Mouse (Mus musculus): ENCODE results near the gene Mamld1. TPM values are rescaled to one million over a fixed set of nuclear protein-coding genes. Genes with fewer than 3 reads are reported as not detected.

Gene Mamld1
- polyA plus RNA-seq, 1 experiment = 0.80 TPM

GRCm38 (mm10) chrX:71106392-71106791 lies 56.3 kb downstream of the Mamld1 start:
- Histone ChIP-seq H3K27me3 (ENCODE audit: control insufficient read depth, insufficient read depth, low read length) (no peaks in the 10 kb centered on the region), H3K4me1 (ENCODE audit: control insufficient read depth, insufficient read depth, insufficient read length, low read length) (peaks cover 2% of the 10 kb centered on the region; the same call in 1 of the 2 replicates), H3K4me3 (ENCODE audit: low read depth, low read length) (no peak overlapping the region), H3K27ac (ENCODE audit: insufficient read depth, low read depth, low read length) (no peak overlapping the region), H3K36me3 (ENCODE audit: control insufficient read depth, insufficient read depth, low read length) (no peaks in the 10 kb centered on the region)
- WGBS = 78% methylated on average over 4 of the region's 4 CpGs
- TF ChIP-seq POLR2A (IDR thresholded peaks at IDR 0.05; ENCODE audit: low read depth, low read length) = no peak
- TF ChIP-seq CTCF (IDR thresholded peaks at IDR 0.05; ENCODE audit: extremely low read depth, insufficient read length, insufficient replicate concordance, low read depth, low read length) = no peak

- H3K27me3 ChIP-seq (ENCODE audit: control insufficient read depth, insufficient read depth, low read length) = no peaks in the 10 kb centered on the region
- TF ChIP-seq POLR2A (IDR thresholded peaks at IDR 0.05; ENCODE audit: low read depth, low read length) = no peak
- TF ChIP-seq CTCF (IDR thresholded peaks at IDR 0.05; ENCODE audit: extremely low read depth, insufficient read length, insufficient replicate concordance, low read depth, low read length) = no peak
- no peak overlapping the region for H3K4me3 ChIP-seq (ENCODE audit: low read depth, low read length)
- WGBS = 85% methylated on average over 4 of the region's 4 CpGs
- H3K4me1 ChIP-seq (ENCODE audit: control insufficient read depth, insufficient read depth, insufficient read length, low read length) = peaks cover 2% of the 10 kb centered on the region; the same call in 1 of the 2 replicates
- no peak overlapping the region for H3K27ac ChIP-seq (ENCODE audit: insufficient read depth, low read depth, low read length)
- no peaks in the 10 kb centered on the region for H3K36me3 ChIP-seq (ENCODE audit: control insufficient read depth, insufficient read depth, low read length)
These were observed 58.1 kb downstream of the Mamld1 start for GRCm38 (mm10) chrX:71108056-71108735.

- no peaks in the 10 kb centered on the region for H3K36me3 ChIP-seq (ENCODE audit: control insufficient read depth, insufficient read depth, low read length)
- no peak for TF ChIP-seq POLR2A (IDR thresholded peaks at IDR 0.05; ENCODE audit: low read depth, low read length)
- no peak for TF ChIP-seq CTCF (IDR thresholded peaks at IDR 0.05; ENCODE audit: extremely low read depth, insufficient read length, insufficient replicate concordance, low read depth, low read length)
- peaks cover 2% of the 10 kb centered on the region; the same call in 1 of the 2 replicates for H3K4me1 ChIP-seq (ENCODE audit: control insufficient read depth, insufficient read depth, insufficient read length, low read length)
- H3K4me3 ChIP-seq (ENCODE audit: low read depth, low read length) = no peak overlapping the region
- 53% methylated on average over 2 of the region's 2 CpGs for WGBS
- no peaks in the 10 kb centered on the region for H3K27me3 ChIP-seq (ENCODE audit: control insufficient read depth, insufficient read depth, low read length)
- H3K27ac ChIP-seq (ENCODE audit: insufficient read depth, low read depth, low read length) = no peak overlapping the region
These were observed 60.3 kb downstream of the Mamld1 start for GRCm38 (mm10) chrX:71110333-71110732.

GRCm38 (mm10) chrX:71122359-71123293 lies 72.6 kb downstream of the Mamld1 start:
- H3K4me3 ChIP-seq (ENCODE audit: low read depth, low read length) = no peak overlapping the region
- H3K27me3 ChIP-seq (ENCODE audit: control insufficient read depth, insufficient read depth, low read length) = no peaks in the 10 kb centered on the region
- no peaks in the 10 kb centered on the region for H3K4me1 ChIP-seq (ENCODE audit: control insufficient read depth, insufficient read depth, insufficient read length, low read length)
- no peak overlapping the region for H3K27ac ChIP-seq (ENCODE audit: insufficient read depth, low read depth, low read length)
- no peaks in the 10 kb centered on the region for H3K36me3 ChIP-seq (ENCODE audit: control insufficient read depth, insufficient read depth, low read length)
- TF ChIP-seq POLR2A (IDR thresholded peaks at IDR 0.05; ENCODE audit: low read depth, low read length) (no peak), CTCF (IDR thresholded peaks at IDR 0.05; ENCODE audit: extremely low read depth, insufficient read length, insufficient replicate concordance, low read depth, low read length) (no peak)
- 72% methylated on average over 4 of the region's 4 CpGs for WGBS

GRCm38 (mm10) chrX:71125013-71125412 lies 75.0 kb downstream of the Mamld1 start:
- Histone ChIP-seq H3K36me3 (ENCODE audit: control insufficient read depth, insufficient read depth, low read length) (no peaks in the 10 kb centered on the region), H3K4me3 (ENCODE audit: low read depth, low read length) (no peak overlapping the region), H3K4me1 (ENCODE audit: control insufficient read depth, insufficient read depth, insufficient read length, low read length) (no peaks in the 10 kb centered on the region), H3K27ac (ENCODE audit: insufficient read depth, low read depth, low read length) (no peak overlapping the region), H3K27me3 (ENCODE audit: control insufficient read depth, insufficient read depth, low read length) (no peaks in the 10 kb centered on the region)
- WGBS = 62% methylated on average over 7 of the region's 7 CpGs
- no peak for TF ChIP-seq CTCF (IDR thresholded peaks at IDR 0.05; ENCODE audit: extremely low read depth, insufficient read length, insufficient replicate concordance, low read depth, low read length)
- no peak for TF ChIP-seq POLR2A (IDR thresholded peaks at IDR 0.05; ENCODE audit: low read depth, low read length)

- TF ChIP-seq CTCF (IDR thresholded peaks at IDR 0.05; ENCODE audit: extremely low read depth, insufficient read length, insufficient replicate concordance, low read depth, low read length) = no peak
- TF ChIP-seq POLR2A (IDR thresholded peaks at IDR 0.05; ENCODE audit: low read depth, low read length) = no peak
- Histone ChIP-seq H3K27ac (ENCODE audit: insufficient read depth, low read depth, low read length) (no peak overlapping the region), H3K4me3 (ENCODE audit: low read depth, low read length) (no peak overlapping the region), H3K36me3 (ENCODE audit: control insufficient read depth, insufficient read depth, low read length) (no peaks in the 10 kb centered on the region), H3K4me1 (ENCODE audit: control insufficient read depth, insufficient read depth, insufficient read length, low read length) (no peaks in the 10 kb centered on the region), H3K27me3 (ENCODE audit: control insufficient read depth, insufficient read depth, low read length) (no peaks in the 10 kb centered on the region)
These were observed 81.4 kb downstream of the Mamld1 start for GRCm38 (mm10) chrX:71131464-71131863.

GRCm38 (mm10) chrX:71141390-71141789 lies 91.3 kb downstream of the Mamld1 start:
- Histone ChIP-seq H3K27ac (ENCODE audit: insufficient read depth, low read depth, low read length) (no peak overlapping the region), H3K4me1 (ENCODE audit: control insufficient read depth, insufficient read depth, insufficient read length, low read length) (no peaks in the 10 kb centered on the region), H3K27me3 (ENCODE audit: control insufficient read depth, insufficient read depth, low read length) (no peaks in the 10 kb centered on the region), H3K4me3 (ENCODE audit: low read depth, low read length) (no peak overlapping the region), H3K36me3 (ENCODE audit: control insufficient read depth, insufficient read depth, low read length) (no peaks in the 10 kb centered on the region)
- no peak for TF ChIP-seq CTCF (IDR thresholded peaks at IDR 0.05; ENCODE audit: extremely low read depth, insufficient read length, insufficient replicate concordance, low read depth, low read length)
- 87% methylated on average over 2 of the region's 2 CpGs for WGBS

All from small intestine, adult 2 months (tissue).